Mouse (Mus musculus) MEL (cell line): ENCODE results near the gene Liph.

Experiments
- CTCF ChIP-seq, 3 experiments: IDR thresholded peaks in 2 of 3; conservative IDR thresholded peaks in 1 of 3; 2 replicates each; pipeline ENCODE4 v1.5.1; 2011 to 2012; ENCODE audit warnings: low read length in 3 of 3, low read depth in 2 of 3, mild to moderate bottlenecking in 2 of 3, improper control_type of control experiment in 1 of 3, inconsistent platforms in 1 of 3, mixed read lengths in 1 of 3, moderate library complexity in 1 of 3; ENCODE audit not compliant: control insufficient read depth in 1 of 3, insufficient read depth in 1 of 3, poor library complexity in 1 of 3, severe bottlenecking in 1 of 3
- E2F4 ChIP-seq: IDR thresholded peaks from 2 replicates; pipeline ENCODE4 v1.6.1; 2011; ENCODE audit warnings: low read depth, low read length, improper control_type of control experiment, borderline replicate concordance
- GATA1 ChIP-seq: IDR thresholded peaks from 2 replicates; pipeline ENCODE4 v1.6.1; 2011; ENCODE audit warnings: low read depth, low read length, improper control_type of control experiment
- KAT2A ChIP-seq: conservative IDR thresholded peaks from 2 replicates; pipeline ENCODE4 v1.6.1; 2012; ENCODE audit warnings: low read depth, low read length, improper control_type of control experiment, inconsistent platforms
- POLR2A ChIP-seq, 2 experiments: IDR thresholded peaks; 2 replicates each; pipeline ENCODE4 v1.6.1; 2011 to 2012; ENCODE audit warnings: low read length in 2 of 2, mild to moderate bottlenecking in 2 of 2, control low read depth in 1 of 2, improper control_type of control experiment in 1 of 2, low read depth in 1 of 2, moderate library complexity in 1 of 2; ENCODE audit not compliant: control insufficient read depth in 1 of 2, insufficient read depth in 1 of 2, poor library complexity in 1 of 2
- POLR2AphosphoS5 ChIP-seq: IDR thresholded peaks from 2 replicates; pipeline ENCODE4 v1.6.1; 2012; ENCODE audit warnings: low read depth, borderline replicate concordance, mild to moderate bottlenecking, inconsistent platforms, low read length, moderate library complexity, mixed read lengths
- RAD21 ChIP-seq: IDR thresholded peaks from 2 replicates; pipeline ENCODE4 v1.6.1; 2011; ENCODE audit warnings: mild to moderate bottlenecking, low read depth, low read length, improper control_type of control experiment
- RCOR1 ChIP-seq: IDR thresholded peaks from 2 replicates; pipeline ENCODE4 v1.6.1; 2012; ENCODE audit warnings: low read depth, mild to moderate bottlenecking, inconsistent platforms, low read length, improper control_type of control experiment
- ZKSCAN1 ChIP-seq: IDR thresholded peaks from 2 replicates; pipeline ENCODE4 v1.6.1; 2012; ENCODE audit warnings: low read depth, mild to moderate bottlenecking, inconsistent platforms, low read length, improper control_type of control experiment, moderate library complexity

DNA sequence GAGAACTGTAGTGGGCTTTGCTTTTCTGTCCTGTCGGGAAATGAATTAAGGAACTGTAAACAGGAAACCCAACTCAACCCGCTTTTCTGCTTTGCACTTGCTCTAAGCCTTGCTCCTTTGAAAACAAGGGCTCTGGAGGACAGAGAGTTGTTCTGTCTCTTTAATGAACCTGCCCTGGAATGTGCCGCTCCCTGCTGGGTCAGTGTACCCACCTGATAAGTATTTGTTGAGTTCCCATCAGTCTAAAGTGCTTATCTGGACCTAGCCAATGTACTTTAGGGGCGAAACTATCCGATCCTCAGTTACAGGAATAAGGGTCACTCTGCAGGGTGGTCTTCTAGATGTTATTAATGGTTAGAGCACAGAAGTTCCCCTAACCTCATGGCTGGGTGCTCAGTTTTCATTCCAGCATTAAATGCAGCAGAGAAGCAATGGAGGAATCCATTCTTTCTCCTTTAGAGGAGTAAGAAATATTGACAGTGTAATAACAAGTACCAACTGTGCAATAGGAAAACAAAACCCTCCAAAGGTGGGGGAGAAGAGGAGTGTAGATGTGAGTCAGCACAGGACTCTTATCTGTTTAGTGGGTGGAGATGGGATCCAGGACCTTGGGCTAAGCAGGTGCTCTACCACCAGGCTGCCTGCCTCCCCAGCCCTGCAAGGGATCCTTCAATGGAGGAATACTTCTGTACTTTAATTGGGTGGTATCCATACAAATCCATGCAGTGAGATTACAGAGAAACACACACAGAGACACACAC, 1.6 kb upstream of the Liph start:
- TF ChIP-seq GATA1, result no peak
- TF ChIP-seq CTCF (IDR thresholded peaks at IDR 0.05 in 2 of 3, conservative IDR thresholded peaks at IDR 0.05 in 1 of 3; ENCODE audit: control insufficient read depth in 1 of 3, insufficient read depth in 1 of 3, low read depth in 2 of 3, low read length in 3 of 3, poor library complexity in 1 of 3, severe bottlenecking in 1 of 3), result no peak
- no peak for TF ChIP-seq E2F4
- TF ChIP-seq POLR2AphosphoS5, result no peak
- TF ChIP-seq RCOR1, result no peak
- no peak for TF ChIP-seq KAT2A
- no peak for TF ChIP-seq ZKSCAN1
- TF ChIP-seq RAD21, result no peak
- TF ChIP-seq POLR2A (IDR thresholded peaks at IDR 0.05; ENCODE audit: control insufficient read depth in 1 of 2, insufficient read depth in 1 of 2, low read depth in 1 of 2, low read length in 2 of 2, poor library complexity in 1 of 2), result no peak
